Mouse (Mus musculus) lung, postnatal 10 days (tissue): ENCODE results near the gene Sobp.
A peak's percentile ranks its signal among the peaks of the same experiment; 100 is the strongest.

Experiments
- DNase-seq: peaks from one replicate; pipeline ENCODE4 v3.0.0; 2021

The Sobp gene

DNA sequence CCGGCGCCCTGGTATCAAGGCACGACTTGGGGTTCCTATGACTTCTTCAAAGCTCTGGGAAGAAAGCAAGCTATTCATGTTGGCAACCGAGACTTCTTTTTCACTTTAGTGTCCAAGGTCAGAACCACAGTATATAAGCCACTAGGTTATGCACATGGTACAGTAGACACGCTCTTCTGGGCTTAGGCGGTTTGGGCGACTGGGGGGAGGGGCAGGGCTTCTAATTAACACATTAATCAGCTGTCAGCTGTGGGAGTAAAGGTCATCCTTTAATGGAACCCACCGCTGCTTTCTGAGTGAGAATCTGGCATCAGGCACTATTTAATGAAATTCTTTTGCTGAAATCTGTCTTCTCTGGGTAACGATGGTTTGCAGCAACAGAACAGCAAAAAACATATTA lies 147.3 kb downstream of the Sobp start:
- no peak for DNase-seq

DNA sequence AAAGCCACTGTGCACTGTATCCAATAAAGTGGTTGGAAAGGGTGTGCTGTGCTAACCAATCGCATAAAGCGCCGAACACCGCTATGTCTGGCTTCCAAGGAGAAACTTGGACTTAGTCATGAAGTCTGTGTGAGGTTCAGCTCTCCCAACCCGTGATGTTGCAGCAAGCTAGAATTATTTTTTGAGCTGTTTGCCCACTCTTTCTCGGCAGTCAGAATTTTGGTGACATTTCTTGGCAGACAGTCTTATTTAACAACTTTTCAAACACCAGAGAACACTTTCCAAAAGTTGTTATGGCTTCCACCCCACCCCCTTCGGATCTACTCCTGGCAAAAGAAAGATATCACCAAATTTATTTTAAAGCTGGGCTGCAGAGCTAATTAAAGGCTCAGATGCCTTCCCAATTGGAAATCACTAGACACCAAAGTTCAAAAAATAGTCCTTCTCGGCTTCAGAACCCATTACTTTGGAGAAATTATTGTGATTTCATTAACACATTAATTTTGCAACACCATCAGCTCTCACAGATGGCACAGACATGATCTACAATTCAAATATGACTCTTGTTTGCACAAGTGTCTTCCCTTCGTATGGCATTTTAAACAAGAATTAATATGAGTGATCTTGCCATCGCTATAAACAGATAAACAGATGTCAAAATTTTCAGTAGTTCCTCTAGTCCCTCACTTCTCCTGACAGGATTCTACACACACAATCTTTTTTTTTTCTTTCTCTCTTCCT lies 150.7 kb downstream of the Sobp start:
- DNase-seq: no peak

DNA sequence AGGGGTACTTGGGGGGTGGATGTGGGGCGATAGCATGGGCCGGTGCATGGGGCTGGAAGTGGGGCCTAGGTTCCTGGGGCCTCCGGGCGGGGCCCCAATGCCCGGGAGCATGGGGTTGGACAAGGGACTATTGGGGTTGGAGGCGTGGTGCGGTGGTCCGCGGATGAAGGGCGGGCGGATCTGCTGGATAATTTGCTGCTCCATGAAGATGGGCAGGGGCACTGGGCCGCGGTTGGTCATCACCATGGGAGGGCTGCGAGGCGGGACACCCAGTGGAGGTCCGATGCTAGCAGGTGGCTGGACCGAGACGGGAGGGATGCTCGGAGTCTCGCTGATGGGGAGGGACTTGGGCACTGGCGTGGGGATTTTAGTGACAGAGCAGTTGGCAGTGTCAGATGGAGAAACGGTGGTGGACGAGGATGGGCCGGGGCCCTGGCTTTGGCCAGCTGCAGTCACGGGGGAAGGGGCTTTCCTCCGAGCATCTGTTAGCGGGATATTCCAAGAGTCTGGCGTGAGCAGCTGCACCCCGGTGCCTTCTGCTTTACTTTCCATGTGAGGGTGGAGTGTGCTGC lies 152.1 kb downstream of the Sobp start:
- no peak for DNase-seq

DNA sequence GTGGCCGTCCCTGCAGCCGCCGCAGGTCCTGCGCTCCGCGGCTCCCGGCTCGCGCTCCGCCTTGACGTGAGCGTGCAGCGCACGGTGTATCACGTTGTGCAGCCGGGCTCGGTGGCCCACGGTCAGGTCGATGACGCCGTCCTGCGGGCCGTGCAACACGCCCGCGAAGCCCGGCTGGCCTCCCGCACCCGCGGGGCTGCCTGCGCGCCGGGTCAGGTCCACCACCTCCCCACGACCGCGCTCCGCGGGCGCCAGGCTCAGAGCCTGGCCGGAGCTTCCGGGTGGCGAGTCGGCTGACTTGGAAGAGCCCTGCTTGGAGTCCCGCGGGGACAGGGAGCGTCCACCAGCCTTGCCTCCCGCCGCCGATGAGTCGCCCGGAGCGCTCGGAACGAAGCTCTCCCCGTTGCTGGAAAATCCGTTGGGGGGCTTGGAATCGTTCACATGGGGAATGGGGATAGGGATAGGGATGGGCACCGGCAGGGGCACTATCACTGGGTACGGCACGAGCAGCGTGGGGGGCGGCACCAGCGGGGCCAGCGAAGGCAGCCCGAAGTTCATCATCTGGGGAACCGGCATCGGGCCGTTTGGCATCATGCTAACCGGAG lies 152.7 kb downstream of the Sobp start:
- no peak for DNase-seq

DNA sequence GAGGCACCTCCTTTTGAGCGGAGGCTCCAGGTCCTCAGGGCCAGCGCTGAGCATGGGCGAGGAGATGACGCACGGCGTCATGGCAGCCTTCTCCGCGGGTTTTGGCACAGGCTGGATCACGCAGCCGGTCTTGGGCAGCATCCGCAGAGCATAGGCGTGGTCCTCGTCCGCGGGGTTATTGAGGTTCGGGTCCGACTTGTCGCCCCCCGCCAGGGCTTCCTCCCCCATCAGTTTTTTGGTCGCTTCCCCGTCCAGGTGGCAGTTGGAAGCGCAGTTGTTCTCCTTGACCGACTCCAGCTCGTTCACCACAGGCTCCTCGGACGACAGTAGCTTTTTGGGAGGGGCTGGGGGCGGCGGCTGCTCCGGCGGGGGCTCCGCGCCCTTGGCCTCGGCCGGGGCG lies 153.3 kb downstream of the Sobp start:
- no peak for DNase-seq

DNA sequence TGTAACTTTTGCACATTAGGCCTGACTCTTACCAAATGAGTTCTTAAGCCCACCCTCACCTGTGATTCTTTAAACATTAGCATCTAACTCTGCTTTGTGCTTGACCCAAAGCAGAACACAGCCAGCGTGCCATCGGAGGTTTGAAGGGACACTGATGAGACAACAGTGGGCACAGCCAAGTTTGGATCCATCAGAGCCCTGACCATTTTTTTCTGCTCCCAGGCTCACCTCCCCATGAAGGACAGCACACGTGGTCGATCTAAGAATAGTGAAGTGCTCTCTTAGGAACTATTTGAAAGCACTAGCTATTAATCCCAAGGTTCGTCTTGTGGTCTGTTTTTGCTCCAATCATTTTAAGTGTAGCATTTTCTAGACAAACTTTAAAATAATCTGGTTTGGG lies 159.5 kb downstream of the Sobp start:
- no peak for DNase-seq

DNA sequence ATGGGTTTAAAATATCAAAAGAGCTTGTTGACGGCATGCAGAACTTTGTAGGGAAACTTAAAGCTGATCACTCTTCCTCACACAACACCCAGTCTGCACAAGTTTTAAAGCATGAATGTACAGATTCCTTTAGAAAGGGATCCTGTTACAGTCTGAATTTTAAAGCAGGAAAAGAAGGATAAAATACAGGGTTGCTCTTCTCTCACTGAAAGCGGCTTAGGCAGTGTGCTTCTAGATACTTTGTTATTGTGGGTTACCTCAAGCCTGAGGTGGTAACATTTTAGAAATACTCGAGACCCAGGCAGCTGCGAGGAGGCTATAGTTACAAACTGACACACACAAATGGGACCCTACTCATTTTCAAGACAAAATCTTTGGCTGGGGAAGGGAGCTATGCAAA lies 160.0 kb downstream of the Sobp start:
- DNase-seq: no peak

DNA sequence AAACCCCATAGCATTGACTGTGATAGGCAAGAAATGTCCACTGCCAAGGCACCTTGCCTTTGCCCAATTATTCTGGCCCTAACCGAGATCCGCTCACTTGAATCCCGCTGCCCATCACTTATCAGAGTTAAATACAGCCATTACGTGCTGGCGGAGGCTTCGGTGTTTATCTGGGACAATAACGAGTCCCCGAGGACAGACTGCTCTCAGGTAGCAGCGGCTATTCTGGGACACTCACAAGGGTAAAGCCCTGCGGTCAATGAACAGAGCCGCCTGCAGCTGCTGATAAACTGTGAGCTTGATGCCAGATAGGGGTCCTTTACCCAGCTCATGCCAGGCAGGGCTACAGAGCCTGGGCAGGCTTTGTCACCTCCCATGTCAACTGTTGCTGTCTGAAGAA lies 166.2 kb downstream of the Sobp start:
- no peak for DNase-seq

DNA sequence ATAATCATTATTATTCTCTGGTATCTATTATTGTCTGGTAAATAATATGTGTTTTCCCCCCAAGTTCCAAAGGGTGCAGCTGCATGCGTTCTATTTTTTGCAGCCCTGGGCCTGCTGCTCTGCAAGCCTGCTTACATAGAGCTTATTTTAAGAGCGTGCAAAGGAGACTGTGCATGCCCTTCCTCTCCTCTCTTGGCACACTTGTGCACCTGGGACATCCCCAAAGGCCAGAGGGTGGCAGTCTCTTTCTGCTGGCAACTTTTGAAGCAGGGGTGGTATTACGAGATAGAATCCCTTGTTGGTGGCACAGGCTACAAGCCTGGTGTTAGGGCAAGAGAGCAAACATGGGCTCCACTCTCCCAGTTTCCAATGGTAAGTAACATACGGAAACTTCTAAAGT lies 167.8 kb downstream of the Sobp start:
- DNase-seq: no peak

DNA sequence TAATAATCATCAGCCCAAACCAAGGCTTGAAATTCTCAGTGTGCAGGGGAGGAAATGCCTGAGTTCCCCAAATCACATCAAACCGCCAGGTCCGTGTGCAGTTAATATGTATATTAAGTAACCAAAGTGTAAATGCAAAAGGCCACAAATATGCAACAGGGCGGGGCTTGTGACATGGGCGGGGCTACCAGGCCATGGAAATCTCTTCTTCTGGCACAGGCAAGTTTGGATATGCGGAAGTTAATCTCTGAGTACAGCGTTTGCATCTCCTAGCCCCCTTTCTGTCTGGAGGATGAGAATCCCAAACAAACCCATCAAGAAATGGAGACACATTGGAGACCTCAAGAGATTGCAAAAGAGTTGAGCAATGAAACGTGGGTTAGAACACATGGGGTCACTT lies 168.7 kb downstream of the Sobp start:
- no peak for DNase-seq

DNA sequence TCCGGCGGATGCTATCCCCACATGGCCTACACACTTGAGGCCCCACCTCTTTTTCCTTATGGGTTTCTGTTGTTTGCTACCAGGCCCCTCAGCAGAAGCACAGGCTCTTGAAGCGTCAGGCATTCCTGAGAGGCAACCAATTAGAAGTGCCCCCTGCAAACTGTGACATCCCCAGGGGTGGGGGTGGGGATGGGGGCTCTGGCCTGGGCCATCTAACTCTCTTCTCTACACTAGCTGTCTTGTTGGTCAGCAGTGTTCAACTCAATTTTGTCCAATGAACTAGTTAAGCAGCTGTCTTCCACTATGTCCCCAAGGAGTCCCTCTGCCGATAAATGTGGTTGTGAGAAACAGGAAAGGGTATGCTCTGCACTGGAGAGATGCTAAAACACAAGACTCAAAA lies 169.3 kb downstream of the Sobp start:
- no peak for DNase-seq

DNA sequence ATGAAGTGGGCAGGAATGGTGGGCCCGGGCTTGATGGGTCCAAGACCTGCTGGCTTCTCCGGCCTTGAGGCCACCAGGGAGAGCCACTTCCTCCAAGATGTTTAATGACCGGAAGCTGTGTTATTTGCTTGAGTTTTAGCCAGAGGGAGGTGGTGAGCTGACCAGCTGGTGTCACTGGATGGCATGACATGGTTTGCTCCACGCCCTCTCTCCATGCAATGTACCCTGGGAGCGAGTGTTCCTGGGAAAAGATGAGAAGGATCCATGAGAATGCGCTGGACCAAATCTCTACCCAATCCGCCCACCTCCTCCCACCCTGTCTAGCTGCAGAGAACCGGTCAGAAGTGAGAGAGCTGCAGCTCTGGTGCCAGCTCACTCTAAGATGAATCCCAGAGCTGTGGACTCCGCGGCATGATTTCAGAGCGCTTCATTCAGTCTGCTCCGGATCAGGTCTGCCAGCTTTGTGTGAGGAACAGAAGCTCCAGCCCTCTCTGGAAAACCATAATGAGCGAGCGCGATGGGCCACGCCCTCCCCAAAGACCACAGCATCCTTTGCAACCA lies 170.1 kb downstream of the Sobp start:
- DNase-seq: no peak

DNA sequence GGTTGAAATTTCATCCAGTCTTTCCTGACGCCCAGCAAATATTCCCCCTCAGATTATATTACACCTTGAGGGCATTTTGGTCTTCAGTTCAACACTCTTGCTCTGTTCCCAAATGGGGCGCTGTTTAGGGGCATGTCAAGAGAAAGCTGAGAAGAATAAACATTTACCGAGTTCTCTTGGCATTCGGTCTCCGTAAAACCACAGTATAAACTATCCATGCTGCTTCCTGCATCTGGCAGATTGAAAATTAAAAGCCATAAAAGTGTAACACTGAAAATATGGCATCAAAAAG lies 170.9 kb downstream of the Sobp start:
- no peak for DNase-seq

DNA sequence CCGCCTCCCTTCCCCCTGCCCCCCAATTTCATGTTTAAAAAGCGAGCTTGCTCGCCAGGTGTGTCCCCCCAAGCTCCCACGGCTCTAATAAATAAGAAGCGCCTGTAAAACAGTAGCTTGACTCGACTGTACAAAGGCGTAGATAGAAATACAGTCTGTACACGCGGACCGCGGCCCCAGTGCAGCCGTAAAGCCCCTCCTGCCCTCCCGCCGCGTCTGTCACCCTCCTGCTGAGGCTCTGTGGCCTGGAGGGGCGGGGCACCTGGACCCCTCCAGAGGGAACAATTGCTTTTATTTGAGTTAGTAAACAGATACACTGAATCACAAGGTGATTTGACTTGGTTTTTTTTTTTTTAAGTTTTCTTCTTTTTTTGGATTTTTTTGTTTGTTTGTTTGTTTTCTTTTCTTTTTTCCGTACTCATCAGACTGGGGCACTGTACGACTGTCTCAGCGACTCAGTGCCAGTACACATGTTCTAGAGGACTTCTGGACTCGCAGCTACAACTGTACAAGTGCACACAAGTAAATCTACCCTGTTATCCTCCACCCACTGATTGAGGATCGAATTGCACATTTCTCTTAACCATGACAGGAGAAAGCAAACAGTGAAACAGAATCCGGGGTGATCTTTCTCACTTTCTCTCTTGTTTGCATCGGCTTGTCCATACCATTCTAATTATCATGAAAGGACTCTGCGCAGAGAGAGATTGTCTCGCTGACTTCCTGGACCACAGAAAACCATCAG lies 171.4 kb downstream of the Sobp start:
- DNase-seq: no peak

DNA sequence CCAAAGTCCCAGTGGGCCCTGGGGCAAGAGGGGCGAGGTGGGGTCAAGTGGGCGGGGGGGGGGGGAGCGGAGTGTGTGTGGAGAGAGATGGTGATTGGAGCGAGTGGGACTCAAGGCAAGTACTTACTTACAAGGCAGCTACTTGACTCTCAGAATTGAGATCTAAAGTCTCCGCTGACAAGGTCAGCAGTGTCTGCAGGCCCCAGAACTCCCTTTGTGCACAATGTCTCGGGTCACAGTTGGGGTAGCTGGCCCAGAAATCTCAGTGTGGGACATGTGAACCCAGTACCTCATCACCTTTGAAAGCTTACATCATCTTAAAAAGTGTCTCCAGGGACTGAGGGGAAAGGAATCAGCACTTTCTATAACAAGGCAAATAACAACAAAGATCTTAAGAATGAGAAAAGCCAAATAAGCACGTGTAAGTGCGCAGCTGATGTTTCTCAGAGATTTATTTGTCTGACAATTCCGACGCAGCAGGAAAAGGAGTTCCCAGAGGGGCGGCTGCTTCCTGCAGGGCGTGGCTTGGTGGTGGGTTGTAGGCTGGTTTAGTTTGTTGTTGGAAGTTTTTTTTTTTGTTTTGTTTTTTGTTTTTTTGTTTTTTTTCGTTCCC lies 172.2 kb downstream of the Sobp start:
- peak; percentile 72 for DNase-seq

DNA sequence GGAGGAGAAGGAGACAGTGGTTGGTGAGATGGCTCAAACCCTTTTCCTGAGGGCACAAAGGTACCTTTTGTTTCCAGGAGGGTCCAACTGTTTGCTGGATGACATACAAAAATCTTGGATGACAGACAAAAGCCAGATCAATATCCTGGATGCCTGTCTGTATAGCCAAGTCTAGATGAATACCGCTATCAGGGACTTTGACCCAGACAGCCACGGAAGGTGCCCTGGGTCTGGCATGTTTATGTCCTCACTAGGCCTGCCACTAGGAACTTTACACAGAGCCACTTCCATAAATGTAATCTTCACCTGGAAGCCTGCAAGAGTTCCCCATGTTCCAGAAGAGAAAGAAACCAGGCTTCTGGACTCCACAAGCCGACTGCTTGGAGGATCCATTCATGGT lies 172.9 kb downstream of the Sobp start:
- no peak for DNase-seq

DNA sequence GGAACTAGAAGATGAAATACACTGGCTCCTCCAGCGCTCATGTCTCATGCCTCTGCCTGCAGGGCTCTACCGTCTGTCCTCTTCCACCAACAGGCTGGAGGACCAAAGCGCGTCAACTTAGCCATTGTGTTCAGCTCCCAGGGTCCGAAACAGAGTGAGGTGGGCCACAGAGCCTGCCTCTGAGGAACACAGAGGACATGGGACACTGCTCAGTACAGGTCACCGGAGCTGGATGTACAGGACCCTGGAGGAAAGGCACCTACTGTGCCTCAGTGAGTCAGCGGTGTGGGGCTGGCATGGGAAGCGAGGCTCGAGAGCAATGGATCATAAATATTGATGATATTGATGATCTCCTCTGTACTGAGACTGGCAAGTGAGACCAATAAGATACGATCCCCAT lies 175.0 kb downstream of the Sobp start:
- no peak for DNase-seq

DNA sequence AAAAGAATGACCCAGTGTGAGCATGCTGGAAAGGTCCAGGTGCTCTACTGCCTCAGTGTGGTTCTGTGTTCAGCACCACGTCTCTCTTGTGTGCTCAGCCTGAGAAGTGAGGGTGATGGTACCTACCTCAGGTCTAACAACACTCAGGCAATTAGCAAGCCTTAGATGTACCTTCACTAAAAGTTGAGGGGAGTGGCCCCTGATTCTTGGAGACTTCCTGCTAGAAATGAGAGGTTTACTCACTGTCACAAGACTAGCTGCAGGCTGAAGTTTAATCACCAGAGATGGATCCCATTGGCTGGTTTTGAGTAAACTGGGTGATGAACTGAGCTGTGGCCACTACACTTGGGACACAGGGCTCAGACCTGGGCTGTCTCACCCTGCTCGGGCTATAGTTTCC lies 177.1 kb downstream of the Sobp start:
- no peak for DNase-seq

DNA sequence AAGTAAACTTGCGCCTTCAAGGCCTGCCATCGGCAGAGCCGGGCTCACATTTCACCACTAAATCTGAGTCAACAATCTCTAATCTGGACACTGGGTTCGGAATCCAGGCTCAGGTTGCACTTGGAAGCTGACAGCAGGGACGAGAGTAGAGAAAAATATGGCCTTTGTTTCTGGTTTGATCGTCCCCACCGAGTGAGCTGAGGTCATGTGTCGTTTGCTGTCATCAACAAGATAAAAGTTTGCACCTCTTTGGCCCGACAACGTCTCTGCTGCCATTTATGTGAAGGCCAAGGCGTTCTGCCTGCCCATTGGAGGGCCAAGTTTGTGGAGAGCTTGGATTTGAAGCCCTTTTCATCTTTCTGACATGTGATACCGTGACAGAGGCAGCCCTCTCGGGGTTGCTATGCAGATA lies 178.8 kb downstream of the Sobp start:
- no peak for DNase-seq

DNA sequence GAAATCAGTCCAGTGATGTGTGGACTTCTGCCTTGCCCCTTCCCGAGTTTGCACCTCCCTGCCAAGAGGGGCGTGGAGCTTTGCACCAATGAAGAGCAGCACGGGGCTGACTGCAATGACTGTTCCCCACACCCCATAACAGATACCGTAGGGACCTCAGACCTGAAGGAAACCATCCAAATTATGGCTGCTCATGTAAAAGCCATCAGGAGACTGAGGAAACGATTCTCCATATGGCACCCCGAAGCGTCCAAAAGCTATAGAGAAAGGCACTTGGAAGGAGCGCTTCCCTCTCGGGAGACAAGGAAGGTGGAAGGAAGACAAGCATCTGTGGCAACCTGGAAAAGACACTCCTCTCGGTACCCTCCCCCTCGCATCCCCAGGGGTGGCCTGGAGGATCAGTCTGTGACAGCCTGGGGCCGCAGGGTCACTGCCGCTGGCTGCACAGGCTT lies 180.0 kb downstream of the Sobp start:
- DNase-seq: peak; percentile 24

DNA sequence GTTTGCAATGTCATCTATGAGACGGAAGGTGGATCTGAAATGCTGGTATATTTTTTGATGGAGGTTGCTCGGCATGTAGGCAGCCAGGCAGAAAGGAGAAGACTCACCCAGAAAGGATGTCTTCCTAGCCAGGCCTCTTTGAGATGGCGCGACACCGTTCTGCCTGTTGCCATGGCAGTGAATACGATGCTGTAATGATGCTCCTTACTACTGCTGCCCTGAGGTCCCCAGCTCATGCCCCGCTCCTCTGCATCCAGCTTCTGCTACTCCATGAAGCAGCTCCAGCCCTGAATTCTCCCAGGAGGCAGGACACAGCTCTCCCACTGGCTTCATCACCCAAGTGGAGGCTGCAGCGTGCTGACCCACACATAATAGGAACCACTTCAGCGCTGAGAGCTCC lies 183.3 kb downstream of the Sobp start:
- no peak for DNase-seq

DNA sequence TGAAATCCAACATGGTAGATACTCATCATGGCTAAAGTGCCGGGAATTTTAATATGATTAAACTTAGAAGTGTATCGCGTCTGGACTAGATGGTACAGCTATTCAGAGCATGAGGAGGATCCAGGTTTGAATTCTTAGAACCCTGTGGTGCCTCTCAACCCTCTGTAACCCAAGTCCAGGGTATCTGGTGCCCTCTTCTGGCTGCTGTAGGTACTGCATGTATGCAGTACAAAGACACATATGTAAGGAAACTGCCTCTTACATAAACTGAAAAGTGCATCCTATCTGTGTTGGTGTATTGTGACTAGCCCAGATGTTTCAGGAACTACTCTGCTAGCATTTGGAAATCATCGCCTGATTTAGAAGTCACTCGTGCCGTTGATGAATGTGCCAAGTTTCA lies 184.4 kb downstream of the Sobp start:
- peak; percentile 66 for DNase-seq

DNA sequence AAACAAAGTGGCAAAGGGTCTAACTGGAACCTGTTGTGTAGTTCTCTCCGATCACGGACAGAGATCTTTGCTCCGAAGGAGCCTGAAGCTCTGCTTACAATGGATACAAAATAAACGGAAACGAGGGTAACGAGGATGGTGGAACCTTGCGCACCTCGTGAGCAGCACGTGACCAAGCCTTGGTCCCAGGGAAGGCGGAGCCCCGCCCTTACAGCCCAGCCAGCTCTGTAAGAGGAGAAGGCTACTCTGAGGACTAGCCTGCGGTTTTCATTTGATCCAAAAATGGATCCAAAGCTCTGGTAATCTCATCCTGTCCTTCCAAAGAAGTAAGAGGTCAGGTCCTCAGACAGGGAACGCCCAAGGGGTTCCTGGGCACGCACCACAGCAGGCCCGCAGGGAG lies 185.7 kb downstream of the Sobp start:
- no peak for DNase-seq
